Mouse (Mus musculus): ENCODE data around the gene Gm11437.

Gene Gm11437

GRCm38 (mm10) chr11:84167046-84167526 lies at the start of gene Gm11437:
Gene Gm11437 (minus strand): TSS chr11:84167476.
- no peak for DNase-seq (ENCODE audit: extremely low spot score, low spot score)

GRCm38 (mm10) chr11:84210876-84211275 lies 43.6 kb upstream of the Gm11437 start:
- no peak for DNase-seq (ENCODE audit: extremely low spot score, low spot score)

GRCm38 (mm10) chr11:84205776-84206175 lies 38.5 kb upstream of the Gm11437 start:
- DNase-seq (ENCODE audit: extremely low spot score, low spot score) = no peak

GRCm38 (mm10) chr11:84197607-84198402 lies 30.5 kb upstream of the Gm11437 start:
- no peak for DNase-seq (ENCODE audit: extremely low spot score, low spot score)

GRCm38 (mm10) chr11:84194751-84195150 lies 27.5 kb upstream of the Gm11437 start:
- DNase-seq (ENCODE audit: extremely low spot score, low spot score) = no peak

GRCm38 (mm10) chr11:84193249-84193648 lies 26.0 kb upstream of the Gm11437 start:
- no peak for DNase-seq (ENCODE audit: extremely low spot score, low spot score)

GRCm38 (mm10) chr11:84190581-84191233 lies 23.4 kb upstream of the Gm11437 start:
- DNase-seq (ENCODE audit: extremely low spot score, low spot score) = no peak

GRCm38 (mm10) chr11:84188530-84188929 lies 21.3 kb upstream of the Gm11437 start:
- DNase-seq (ENCODE audit: extremely low spot score, low spot score) = no peak

- no peak for DNase-seq (ENCODE audit: extremely low spot score, low spot score)
These were observed 14.0 kb upstream of the Gm11437 start for GRCm38 (mm10) chr11:84181286-84181685.

GRCm38 (mm10) chr11:84179954-84180598 lies 12.8 kb upstream of the Gm11437 start:
- DNase-seq (ENCODE audit: extremely low spot score, low spot score) = peak; percentile 92

- peak; percentile 98 for DNase-seq (ENCODE audit: extremely low spot score, low spot score)
These were observed 12.1 kb upstream of the Gm11437 start for GRCm38 (mm10) chr11:84179226-84179953.

- DNase-seq (ENCODE audit: extremely low spot score, low spot score) = no peak
These were observed 11.3 kb upstream of the Gm11437 start for GRCm38 (mm10) chr11:84178571-84178970.

GRCm38 (mm10) chr11:84172539-84173435 lies 5.5 kb upstream of the Gm11437 start:
- no peak for DNase-seq (ENCODE audit: extremely low spot score, low spot score)

- DNase-seq (ENCODE audit: extremely low spot score, low spot score) = no peak
These were observed 1.5 kb upstream of the Gm11437 start for GRCm38 (mm10) chr11:84168701-84169288.

- DNase-seq (ENCODE audit: extremely low spot score, low spot score) = no peak
These were observed 2.7 kb downstream of the Gm11437 start for GRCm38 (mm10) chr11:84164561-84164960.

GRCm38 (mm10) chr11:84164123-84164522 lies 3.2 kb downstream of the Gm11437 start:
- DNase-seq (ENCODE audit: extremely low spot score, low spot score) = no peak

GRCm38 (mm10) chr11:84156535-84157262 lies 10.6 kb downstream of the Gm11437 start:
- DNase-seq (ENCODE audit: extremely low spot score, low spot score) = no peak

GRCm38 (mm10) chr11:84150884-84151283 lies 16.4 kb downstream of the Gm11437 start:
- DNase-seq (ENCODE audit: extremely low spot score, low spot score) = no peak

GRCm38 (mm10) chr11:84146081-84146480 lies 21.2 kb downstream of the Gm11437 start:
- DNase-seq (ENCODE audit: extremely low spot score, low spot score) = no peak
